ENCODE assay signal across 1 mouse cellular context in the genomic region with DNA sequence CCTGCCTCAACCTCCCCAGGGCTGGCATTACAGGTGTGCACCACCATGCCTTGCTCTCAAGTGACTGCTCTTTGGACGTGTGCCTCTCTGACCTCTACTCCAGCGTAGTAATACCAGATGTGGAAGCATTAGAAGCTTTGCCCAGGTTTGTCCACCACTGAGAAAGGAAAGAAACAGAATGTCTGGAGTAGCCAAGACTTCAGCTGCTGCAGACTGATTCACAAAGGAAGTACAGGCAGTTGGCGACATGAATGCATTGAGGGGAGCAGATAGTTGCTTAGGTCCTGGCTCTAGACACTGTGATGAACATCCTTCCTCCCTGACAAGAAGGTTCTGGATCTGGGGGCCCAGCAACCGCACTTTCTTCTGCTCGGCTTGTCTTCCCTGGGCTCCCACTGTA.
TF ChIP-seq lines count a peak whose summit lies in the region.

No protein-coding gene starts in this region.

TF ChIP-seq in ES-E14, 5 proteins besides CTCF, POLR2A, EP300 and RAD21:
- TF ChIP-seq HCFC1 (IDR thresholded peaks at IDR 0.05; ENCODE audit: borderline replicate concordance, insufficient read depth, low read length): no peak
- TF ChIP-seq ZNF384 (IDR thresholded peaks at IDR 0.05; ENCODE audit: low read depth, low read length): no peak
